Mouse (Mus musculus) testis, postnatal 10 days (tissue): Measurements from ENCODE around the gene Smg8.
"Not testable (repeated sequence)": the region's sequence is repeated elsewhere in the genome, so short reads cannot be mapped to it uniquely, and the experiment has no call there.

Experiments
- DNase-seq: peaks from one replicate; pipeline ENCODE4 v3.0.0; 2021; ENCODE audit warnings: low spot score

The Smg8 gene

GRCm38 (mm10) chr11:87086290-87086984 lies at the start of gene Smg8:
Gene Smg8, minus strand, starts transcription at chr11:87086774.
- peak; percentile 82 for DNase-seq

GRCm38 (mm10) chr11:87136233-87136632 lies 49.7 kb upstream of the Smg8 start:
- no peak for DNase-seq

GRCm38 (mm10) chr11:87126824-87127816 lies 40.5 kb upstream of the Smg8 start, which contains the start of gene Trim37:
Gene Trim37, plus strand, starts transcription at chr11:87127077.
- DNase-seq = peak; percentile 86

- no peak for DNase-seq
Observed at GRCm38 (mm10) chr11:87126281-87126823, 39.8 kb upstream of the Smg8 start.

GRCm38 (mm10) chr11:87125562-87125961 lies 39.0 kb upstream of the Smg8 start:
- no peak for DNase-seq

GRCm38 (mm10) chr11:87121864-87122263 lies 35.3 kb upstream of the Smg8 start:
- DNase-seq = no peak

- no peak for DNase-seq
Observed at GRCm38 (mm10) chr11:87110172-87110909, 23.8 kb upstream of the Smg8 start.

GRCm38 (mm10) chr11:87109519-87110171 lies 23.1 kb upstream of the Smg8 start:
- peak; percentile 59 for DNase-seq

- DNase-seq = peak; percentile 95
Observed at GRCm38 (mm10) chr11:87108755-87109518, 22.4 kb upstream of the Smg8 start, which contains the start of gene Ska2. Gene Ska2, plus strand, starts transcription at chr11:87109234.

- no peak for DNase-seq
Observed at GRCm38 (mm10) chr11:87108409-87108754, 21.8 kb upstream of the Smg8 start, which contains the start of gene Prr11. Gene Prr11, minus strand, starts transcription at chr11:87108708.

- no peak for DNase-seq
Observed at GRCm38 (mm10) chr11:87087142-87087541, 568 bp upstream of the Smg8 start.

- no peak for DNase-seq
Observed at GRCm38 (mm10) chr11:87085461-87085860, 1.1 kb downstream of the Smg8 start.

GRCm38 (mm10) chr11:87083712-87084111 lies 2.9 kb downstream of the Smg8 start:
- DNase-seq = no peak

GRCm38 (mm10) chr11:87073866-87074440 lies 12.6 kb downstream of the Smg8 start, which contains the start of gene Gdpd1:
Gene Gdpd1, minus strand, starts transcription at chr11:87074062.
- DNase-seq = peak; percentile 88

GRCm38 (mm10) chr11:87073343-87073865 lies 13.2 kb downstream of the Smg8 start:
- DNase-seq = peak; percentile 76

GRCm38 (mm10) chr11:87062087-87062486 lies 24.5 kb downstream of the Smg8 start:
- DNase-seq = no peak

GRCm38 (mm10) chr11:87060410-87060809 lies 26.2 kb downstream of the Smg8 start:
- no peak for DNase-seq

- DNase-seq = no peak
Observed at GRCm38 (mm10) chr11:87056286-87056685, 30.3 kb downstream of the Smg8 start.

- not testable (repeated sequence) for DNase-seq
Observed at GRCm38 (mm10) chr11:87048900-87049299, 37.7 kb downstream of the Smg8 start.

GRCm38 (mm10) chr11:87046968-87047367 lies 39.6 kb downstream of the Smg8 start:
- no peak for DNase-seq
